Mouse (Mus musculus) mesoderm, embryonic 11.5 days (tissue): ENCODE results near the gene Alx3.
A peak's percentile ranks its signal among the peaks of the same experiment; 100 is the strongest.

ENCODE experiments used
- DNase-seq: peaks from one replicate; pipeline ENCODE4 v3.0.0-alpha.2; 2012; ENCODE audit warnings: low read depth, low spot score

Alx3 gene

DNA sequence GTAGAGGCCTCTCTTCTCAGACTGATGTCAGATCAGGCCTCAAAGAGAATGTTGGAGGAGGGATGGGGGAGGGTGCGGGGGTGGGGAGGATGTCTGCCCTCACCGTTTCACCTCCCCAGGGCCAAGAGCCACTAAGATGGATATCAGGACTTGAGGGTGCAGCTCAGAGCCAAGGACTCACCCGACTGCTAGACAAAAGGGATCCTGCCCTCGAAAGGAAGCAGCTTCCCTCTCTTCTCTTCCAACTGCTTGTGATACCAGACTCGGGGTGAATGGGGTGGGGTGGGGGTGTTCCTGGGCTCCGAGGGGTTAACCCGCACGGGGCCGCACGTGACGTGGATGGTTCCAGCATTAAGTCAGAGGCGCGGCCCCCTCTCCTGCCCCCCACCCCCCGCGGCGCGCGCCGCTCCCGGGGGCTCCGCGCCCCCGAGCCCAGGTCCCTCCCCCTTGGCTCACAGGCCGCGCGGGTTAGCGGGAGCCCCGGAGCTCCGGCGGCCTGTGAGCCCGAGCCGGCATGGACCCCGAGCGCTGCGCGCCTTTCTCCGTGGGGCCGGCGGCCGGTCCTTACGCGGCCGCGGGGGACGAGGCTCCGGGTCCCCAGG is at the start of gene Alx3:
Alx3 (plus strand) TSS at position 370 of the 602 bp plus-strand sequence.
- DNase-seq = no peak

DNA sequence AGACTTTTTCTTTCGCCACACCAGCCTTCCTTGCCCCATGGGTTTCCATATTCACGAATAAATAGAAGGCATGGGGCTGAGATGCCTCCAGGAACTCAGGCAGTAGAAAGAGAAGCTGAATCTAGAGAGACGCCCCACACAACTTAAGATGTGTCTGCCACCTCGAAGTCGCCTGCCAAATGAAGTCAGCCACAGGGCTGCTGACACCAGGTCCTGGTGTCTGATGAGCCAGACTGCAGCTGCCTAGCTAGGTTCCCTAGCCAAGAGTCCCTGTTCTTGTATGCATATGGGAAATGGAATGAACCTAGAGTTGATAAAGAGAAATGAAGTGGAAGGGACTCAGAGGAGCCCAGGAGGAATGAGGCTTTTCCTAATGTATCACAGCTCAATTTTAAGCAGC is 49.6 kb upstream of the Alx3 start:
- DNase-seq = no peak

DNA sequence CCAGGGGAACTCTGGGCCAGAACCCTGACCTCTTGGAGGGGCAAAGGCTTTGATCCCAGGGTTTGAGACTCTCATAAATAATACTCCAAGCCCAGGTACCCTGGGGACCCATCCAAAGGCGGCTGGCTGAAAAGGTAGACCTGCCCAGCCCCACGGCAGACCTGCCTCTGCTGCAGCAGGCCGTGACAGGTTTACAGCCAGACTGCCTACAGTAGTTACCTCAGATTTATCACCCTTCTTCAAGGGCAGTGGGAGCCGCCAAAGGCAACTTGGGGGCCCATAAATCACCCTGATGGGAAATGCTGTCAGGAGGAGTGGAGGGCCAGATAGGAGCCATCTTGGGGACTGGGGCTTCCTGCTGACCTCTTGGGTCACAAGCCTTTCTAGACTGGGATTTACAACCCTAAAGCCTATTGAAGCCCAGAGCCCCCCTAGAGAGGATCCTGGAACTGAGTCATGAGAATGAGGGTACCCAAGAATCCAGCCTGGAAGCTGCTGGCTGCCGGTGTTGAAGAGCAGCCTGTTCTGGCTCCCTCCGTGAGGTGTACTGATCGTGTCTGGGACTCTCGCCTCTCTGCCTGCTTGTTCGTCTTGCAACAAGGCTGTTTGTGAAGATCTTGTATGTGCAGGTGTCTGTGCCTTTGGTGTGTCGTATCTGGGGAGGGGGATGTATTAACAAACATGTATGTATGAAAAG is 49.0 kb upstream of the Alx3 start:
- peak; percentile 94 for DNase-seq

DNA sequence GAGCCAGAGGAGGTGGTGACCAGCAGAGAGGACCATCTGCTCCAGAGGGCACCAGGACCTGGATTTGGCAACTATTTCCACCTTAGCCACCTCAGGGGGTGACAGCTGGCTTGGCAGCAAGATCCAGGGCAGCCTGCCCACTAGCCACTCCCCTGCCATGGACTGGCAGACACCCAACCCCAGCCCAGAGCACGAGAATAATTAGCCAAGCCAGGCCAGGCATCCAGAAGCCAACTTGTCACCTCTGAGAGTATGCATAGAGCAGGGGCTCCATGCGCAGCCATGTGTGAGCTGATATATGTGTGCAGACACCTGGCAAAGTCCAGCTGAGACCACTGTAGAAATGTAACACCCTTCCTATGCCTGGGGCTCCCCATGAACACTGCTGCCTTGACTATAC is 47.9 kb upstream of the Alx3 start:
- no peak for DNase-seq

DNA sequence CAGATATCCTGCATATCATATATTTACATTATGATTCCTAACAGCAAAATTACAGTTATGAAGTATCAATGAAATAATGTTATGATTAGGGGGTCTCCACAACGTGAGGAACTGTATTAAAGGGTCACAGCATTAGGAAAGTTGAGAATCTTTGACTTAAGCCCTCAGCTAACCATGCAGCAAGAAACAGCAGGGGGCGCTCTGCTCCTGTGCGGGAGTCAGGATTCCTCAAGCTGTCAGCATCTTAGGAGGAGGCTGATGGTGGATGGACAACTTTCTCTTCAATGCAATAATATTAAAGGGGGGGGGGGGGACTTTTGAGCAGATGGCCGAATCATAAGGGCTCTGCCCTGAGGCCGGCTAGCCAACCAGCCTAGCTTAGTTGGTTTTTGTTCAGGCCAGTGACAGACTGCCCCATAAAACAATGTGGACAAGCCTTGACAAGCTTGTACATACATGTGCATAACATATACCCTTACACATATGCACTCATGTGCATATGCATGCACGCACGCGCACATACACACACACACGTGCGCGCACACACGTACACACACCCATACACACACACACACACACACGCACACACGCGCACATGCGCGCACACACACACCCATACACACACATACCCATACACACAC is 44.3 kb upstream of the Alx3 start:
- DNase-seq = peak; percentile 78

DNA sequence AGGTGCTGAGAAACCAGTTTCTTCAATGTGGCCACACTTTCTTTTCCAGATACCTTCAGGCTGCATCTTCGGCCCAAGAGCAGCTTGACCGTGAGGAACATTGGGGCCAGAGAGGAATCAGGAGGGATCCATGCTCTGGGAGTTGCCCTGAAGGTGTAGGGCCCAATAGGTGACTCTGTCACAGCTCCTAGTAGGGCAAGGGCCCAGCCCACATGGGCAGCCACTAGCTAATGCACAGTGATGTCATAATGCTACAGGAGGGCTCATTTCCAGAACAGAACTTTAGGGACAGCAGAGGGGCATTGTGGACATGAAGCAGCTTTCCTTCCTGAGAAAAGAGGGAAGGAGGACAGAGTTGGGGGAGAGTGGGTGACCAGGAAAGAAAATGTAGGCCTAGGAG is 40.0 kb upstream of the Alx3 start, which contains the start of gene Ubl4b:
Ubl4b (minus strand) TSS at position 232 of the 400 bp plus-strand sequence.
- no peak for DNase-seq

DNA sequence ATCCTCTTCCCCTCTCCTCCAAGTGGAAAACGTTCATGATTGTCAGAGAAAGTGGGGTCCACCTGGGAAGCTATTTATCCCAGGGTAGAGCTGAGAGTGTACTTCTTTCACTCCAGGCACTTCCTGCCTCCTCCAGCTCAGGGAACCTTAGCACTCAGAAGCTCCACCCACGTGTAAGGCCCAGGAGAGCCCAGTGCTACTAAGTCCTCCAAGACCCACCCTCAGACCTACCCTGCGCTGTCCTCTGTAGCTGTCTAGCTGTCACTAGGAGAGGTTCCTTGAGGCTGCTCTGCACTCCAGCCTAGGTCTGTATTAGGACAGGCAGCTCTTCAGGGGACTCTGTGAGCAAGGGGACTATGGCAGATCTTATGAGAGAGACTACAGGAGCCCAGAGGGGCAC is 36.1 kb upstream of the Alx3 start:
- DNase-seq = no peak

DNA sequence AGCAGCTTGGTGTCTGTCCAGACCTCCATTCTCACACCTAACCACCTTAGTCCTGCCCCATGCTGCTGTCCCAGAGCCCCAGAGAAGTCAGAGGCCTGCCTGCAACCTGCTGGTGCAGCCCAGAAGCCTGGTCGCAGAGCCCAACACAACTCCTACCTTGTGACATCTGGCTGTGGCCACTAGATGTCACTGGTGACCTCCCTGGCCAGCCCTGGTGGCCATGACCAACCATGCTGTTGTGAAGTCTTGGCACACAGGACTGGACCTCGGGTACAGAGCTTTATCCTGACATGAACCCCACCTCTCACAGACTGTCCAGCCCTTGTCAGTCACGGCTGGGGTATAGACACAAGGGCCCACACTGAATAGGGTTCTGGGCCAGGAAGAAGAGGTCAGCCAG is 35.6 kb upstream of the Alx3 start:
- DNase-seq = peak; percentile 73

DNA sequence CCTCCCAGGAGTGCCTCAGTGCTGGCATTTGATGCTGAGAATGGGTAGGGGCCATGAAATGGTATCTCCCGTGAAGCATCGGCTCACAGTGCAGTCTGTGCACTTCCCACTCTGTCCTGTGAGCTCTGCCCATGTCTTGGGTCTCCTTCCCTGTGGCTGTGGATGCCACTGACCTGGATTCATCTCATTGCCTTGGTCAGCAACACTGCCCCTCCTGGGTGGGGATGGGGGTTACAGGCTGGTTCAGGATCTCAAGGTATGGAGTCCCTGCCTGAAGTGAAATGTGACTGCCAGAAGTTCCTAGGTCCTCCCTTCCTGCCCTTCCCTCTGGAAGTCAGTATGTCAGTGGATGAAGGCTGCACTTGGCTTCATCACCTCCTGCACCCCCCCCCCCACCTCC is 32.7 kb upstream of the Alx3 start:
- no peak for DNase-seq

DNA sequence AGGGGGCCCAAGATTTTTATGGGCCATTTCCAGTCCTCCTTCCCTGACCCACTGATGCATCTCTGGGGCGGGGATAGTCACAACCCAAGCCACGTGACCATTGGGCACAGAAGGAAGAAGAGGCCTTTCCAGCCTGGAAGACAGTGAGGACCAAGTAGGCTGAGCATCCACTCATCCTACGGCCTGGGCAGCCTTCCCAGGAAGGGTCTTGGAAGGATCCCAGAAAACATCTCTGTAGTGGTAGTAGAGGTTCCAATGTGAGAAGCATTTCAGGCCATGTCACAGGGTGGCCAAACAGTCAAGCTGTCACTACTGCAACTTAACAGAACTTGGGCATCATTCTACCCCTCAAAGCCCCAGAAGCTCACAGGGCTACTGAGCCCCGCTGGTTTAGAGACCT is 32.2 kb upstream of the Alx3 start:
- DNase-seq = no peak

DNA sequence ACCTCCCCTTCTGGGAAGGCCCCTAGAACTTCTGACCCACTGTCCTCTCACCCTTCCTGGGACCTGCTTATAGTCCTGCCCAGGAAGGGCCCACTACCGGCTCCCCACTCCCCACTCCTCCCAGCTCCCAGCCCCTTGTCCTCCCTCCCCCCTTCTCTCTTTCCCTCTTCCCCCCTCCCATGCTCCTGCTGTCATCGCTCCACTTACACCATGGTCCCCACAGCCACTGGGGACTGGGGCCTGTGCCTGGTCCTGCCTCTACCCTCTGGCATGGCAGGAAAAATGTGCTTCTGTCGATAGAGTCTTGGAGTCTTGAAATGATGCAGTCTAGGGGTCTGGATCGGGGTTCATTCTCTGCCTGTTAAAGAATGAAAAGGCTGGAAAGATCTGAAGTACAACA is 31.0 kb upstream of the Alx3 start:
- DNase-seq = no peak

DNA sequence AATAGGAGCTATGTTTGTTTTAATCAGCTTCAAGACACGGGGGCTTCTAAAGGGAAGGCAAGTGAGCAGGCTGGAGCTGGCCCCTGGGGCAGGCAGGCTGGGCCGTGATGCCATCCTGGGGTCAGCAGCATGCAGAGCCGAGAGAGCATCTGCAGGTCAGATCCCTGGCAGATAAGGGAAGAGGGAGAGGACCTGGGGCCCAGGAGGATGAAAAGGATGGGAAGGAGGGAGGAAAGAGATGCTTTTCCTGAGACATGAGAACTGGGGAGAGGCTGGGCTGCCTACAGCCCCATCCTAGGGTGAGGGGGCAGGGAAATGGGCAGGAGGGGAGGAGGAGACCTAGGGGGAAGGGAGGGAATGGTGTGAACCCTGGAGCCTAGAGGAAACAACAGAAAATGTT is 29.5 kb upstream of the Alx3 start:
- no peak for DNase-seq

DNA sequence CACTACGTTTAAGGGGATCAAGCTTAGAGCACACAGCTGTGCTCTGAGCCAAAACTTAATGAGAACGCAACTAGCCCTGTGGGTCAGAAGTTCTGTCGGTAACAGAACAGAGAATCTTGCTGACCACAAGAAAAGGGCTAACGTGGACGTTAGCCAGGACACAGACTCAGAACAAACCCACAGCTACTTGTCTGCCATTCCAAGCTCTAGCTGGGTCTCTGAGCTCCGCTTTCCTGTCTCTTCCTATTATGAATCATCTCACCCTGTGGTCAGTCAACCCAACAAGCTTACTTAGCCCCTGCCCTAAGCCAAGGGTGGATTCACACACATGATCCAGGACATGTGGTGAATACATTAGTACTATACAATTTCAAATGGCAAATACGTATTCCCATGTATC is 27.1 kb upstream of the Alx3 start:
- no peak for DNase-seq

DNA sequence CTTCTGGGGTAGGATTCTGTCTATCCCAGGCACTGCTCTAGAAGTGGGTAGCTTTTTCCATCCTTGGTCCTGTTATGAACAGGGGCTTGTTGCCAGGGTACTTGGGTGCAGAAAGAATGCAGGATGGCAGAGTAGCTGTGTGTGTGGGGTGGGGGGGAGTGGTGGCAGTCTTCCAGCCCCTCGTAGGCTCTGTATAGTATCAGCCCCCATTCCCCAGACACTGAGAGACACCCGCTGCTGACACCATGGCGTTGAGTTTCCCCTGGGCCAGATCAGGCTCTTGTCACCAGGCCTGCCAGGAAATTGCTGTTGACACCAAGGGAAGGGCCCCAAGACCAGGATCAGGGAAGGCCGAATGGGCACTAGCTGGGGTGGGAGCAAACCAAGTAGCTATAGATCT is 26.1 kb upstream of the Alx3 start:
- no peak for DNase-seq

DNA sequence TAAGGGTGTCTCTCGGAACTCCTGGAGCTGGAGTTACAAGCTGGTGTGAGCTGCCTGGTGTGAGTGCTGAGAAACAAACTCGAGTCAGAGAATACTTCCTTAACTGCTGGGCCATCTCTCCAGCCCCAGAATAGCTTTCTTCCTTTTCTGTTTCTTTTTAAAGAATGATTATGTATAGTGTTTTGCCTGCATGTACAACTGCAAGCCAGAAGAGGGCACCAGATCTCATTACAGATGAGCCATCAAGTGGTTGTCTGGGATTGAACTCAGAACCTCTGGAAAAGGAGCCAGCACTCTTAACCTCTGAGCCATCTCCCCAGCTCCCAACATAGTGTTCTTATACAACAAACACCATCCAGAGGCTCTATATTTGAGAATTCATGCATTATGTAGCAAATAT is 23.6 kb upstream of the Alx3 start:
- no peak for DNase-seq

DNA sequence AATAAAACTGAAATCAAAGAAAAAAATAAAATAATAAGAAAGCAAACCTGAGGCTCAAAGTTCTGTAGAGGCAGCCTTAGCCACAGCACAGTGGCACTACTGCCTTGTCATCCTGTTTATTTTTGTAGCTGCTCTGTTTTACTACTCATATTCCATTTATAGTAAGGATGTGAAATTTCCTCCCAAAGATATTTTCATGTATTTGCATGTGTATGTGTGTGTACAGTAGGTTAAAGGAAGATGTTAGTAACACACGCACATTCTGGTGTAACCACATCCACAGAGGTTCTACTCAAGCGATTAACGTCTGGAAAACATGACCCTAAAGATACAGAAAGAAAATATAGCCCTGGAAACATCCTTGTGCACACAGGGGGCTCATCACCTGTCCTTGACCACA is 18.0 kb upstream of the Alx3 start:
- no peak for DNase-seq

DNA sequence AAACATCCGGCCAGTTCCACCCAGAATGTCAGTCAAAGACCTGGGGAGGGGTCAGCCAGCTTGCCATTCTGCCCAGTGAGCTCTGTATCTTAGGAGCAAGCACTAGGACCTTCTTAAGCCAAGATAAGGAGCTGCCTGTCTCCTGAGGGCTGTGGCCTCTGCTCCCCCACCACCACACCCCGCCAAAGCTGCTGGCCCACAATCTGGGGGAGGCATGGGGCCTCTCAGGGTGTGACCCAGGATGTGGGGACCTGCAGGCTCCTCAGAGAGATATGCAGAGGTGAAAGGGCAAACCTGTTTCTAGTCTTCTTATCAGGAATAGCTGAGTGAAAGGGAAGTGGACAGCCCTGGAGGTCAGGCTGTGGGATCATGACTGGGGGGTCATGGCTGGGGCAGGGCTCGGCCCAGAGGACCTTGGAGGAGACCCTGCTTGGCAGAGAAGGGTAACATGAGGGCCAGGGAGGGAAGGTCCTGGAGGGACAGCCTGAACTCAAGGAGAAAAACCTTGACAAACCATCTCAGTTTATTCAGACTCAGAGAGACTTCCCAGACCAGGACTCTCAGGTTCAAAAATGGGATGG is 16.9 kb upstream of the Alx3 start:
- no peak for DNase-seq

DNA sequence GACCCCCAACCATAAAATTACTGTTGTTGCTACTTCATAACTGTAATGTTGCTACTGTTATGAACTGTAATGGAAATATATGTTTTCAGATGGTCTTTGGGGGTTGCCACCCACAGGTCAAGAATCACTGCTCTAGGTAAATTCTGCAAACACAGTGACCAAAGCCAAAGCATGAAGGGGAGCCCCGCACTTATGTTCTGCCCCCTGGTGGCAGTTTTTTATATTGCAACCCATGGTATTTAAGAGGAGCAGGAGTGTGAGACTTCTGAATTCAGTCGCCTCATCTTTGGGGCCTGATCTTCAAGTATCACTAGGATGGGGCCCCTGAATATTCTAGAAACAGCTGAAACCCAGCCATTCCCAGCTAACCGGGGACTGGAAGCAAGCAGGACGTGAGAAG is 15.4 kb upstream of the Alx3 start:
- DNase-seq = peak; percentile 80

DNA sequence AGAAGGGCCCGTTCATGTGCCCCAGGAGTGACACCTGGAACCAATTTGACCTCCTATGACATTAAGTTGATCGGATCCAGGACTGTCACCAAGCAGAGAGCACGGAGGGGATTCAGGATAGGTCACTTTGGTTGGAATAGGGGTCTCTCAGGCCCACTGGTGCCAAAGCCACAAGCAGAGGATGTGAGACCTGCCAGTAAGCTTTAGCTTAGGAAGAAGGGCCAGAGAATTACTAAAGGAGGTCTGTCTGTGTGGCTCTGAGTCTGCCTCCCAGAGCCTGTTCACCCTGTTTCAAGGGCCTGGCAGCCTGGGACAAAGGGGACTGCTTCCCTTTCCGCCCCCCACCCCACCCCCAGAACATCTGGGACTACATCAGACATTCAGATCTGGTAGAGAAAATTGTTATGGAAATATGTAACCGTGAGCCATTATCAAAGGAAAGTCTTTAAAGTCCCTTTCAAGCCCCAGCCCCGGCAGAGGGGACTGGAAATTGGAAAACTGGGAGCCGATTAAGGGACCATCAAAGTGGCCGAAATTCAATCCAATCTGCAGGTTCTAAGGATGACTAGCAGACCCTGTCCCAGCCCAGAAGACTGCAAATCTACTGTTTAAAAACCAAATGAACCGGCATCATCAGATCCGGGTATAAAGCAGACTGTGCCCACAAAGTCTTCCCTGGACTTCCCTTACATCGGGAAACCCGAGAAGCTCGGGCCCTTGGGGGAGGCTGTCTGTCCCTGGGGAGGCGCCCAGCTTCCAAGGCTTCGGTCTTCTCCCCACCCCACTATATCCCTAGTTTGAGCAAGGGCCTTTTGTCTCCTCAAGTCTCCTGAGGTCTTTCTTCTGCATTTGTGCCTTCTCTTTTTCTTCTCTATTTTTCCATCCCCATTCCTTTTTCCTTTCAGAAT is 13.5 kb upstream of the Alx3 start:
- DNase-seq = no peak

DNA sequence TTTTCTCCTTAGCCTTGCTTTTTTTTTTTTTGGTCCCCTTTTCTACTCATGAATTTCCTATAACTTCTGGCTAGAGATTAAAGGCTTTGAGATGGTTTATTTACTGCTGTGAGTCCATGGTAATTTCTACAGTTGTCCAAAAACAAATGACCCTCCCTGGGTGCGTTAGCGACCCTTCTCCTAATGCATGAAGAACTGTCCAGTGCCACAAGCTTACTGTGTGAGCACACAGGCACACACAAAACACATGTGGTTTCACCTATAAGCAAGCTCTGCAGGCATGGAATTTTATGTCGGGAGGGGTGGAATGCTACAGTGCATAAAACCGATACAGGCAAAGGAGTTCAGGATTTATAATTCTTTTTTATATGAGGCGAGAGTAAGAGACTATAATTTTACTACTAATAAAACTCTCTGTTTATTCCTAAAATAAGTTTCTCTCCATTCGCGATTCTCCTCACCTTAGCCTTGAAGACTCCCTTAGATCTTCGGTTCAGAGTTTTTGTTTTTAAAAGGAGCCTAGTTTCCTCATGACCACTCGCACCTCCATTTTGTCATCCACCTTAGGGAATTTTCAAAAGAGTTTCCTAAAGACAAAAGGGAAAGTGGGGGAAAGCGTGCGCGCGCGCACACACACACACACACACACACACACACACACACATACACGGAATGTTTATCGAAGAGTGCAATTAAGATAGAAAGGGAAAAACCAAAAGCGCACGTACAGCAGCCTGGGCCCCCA is 12.5 kb upstream of the Alx3 start:
- no peak for DNase-seq
